Mouse (Mus musculus): ENCODE results near the gene Fryl. TPM values are rescaled to one million over a fixed set of nuclear protein-coding genes. Genes with fewer than 3 reads are reported as not detected.
A peak's percentile ranks its signal among the peaks of the same experiment; 100 is the strongest.
"Not testable (repeated sequence)": the region's sequence is repeated elsewhere in the genome, so short reads cannot be mapped to it uniquely, and the experiment has no call there.

The Fryl gene
- polyA plus RNA-seq, 1 experiment, result 27.6 TPM

GRCm38 (mm10) chr5:73008230-73008629 lies 248.2 kb downstream of the Fryl start:
- H3K9me3 ChIP-seq; H3K4me3 ChIP-seq (replicated peaks); H3K36me3 ChIP-seq (replicated peaks; ENCODE audit: low read length): not testable (repeated sequence)
- peaks cover 22% of the 10 kb centered on the region for H3K4me1 ChIP-seq
- peaks cover 35% of the 10 kb centered on the region for H3K27me3 ChIP-seq (replicated peaks)

GRCm38 (mm10) chr5:73007582-73007959 lies 248.8 kb downstream of the Fryl start:
- Histone ChIP-seq H3K36me3 (replicated peaks; ENCODE audit: low read length) (no peaks in the 10 kb centered on the region), H3K9me3 (no peaks in the 10 kb centered on the region), H3K4me3 (replicated peaks) (no peak overlapping the region), H3K4me1 (peaks cover 17% of the 10 kb centered on the region), H3K27me3 (replicated peaks) (peaks cover 32% of the 10 kb centered on the region)
- no peak for TF ChIP-seq GATA1 (IDR thresholded peaks at IDR 0.05; ENCODE audit: borderline replicate concordance, low read length)
- TF ChIP-seq FLI1 (IDR thresholded peaks at IDR 0.05; ENCODE audit: low read length), result no peak

- Histone ChIP-seq H3K36me3 (replicated peaks; ENCODE audit: low read length) (no peaks in the 10 kb centered on the region), H3K4me1 (peaks cover 17% of the 10 kb centered on the region), H3K4me3 (replicated peaks) (peak within 1 kb of the TSS; percentile 89), H3K9me3 (no peaks in the 10 kb centered on the region), H3K27me3 (replicated peaks) (peaks cover 31% of the 10 kb centered on the region)
- no peak for TF ChIP-seq FLI1 (IDR thresholded peaks at IDR 0.05; ENCODE audit: low read length)
- TF ChIP-seq GATA1 (IDR thresholded peaks at IDR 0.05; ENCODE audit: borderline replicate concordance, low read length), result no peak
Measured at GRCm38 (mm10) chr5:73006784-73007581, 249.4 kb downstream of the Fryl start, which contains the start of gene Slc10a4. Gene Slc10a4, plus strand, starts transcription at chr5:73006883.

GRCm38 (mm10) chr5:73004046-73004445 lies 252.4 kb downstream of the Fryl start:
- no peak for TF ChIP-seq GATA1 (IDR thresholded peaks at IDR 0.05; ENCODE audit: borderline replicate concordance, low read length)
- Histone ChIP-seq H3K9me3 (0 out of 2 replicates have a peak, but pooled peaks cover under 1% of the 10 kb centered on the region), H3K4me1 (peaks cover 17% of the 10 kb centered on the region), H3K36me3 (replicated peaks; ENCODE audit: low read length) (no peaks in the 10 kb centered on the region), H3K27me3 (replicated peaks) (peaks cover 33% of the 10 kb centered on the region), H3K4me3 (replicated peaks) (no peak overlapping the region)

GRCm38 (mm10) chr5:72998546-72998945 lies 257.9 kb downstream of the Fryl start:
- H3K4me3 ChIP-seq (replicated peaks); H3K4me1 ChIP-seq; H3K9me3 ChIP-seq; H3K36me3 ChIP-seq (replicated peaks; ENCODE audit: low read length): not testable (repeated sequence)
- H3K27me3 ChIP-seq (replicated peaks), result peaks cover 13% of the 10 kb centered on the region

- Histone ChIP-seq H3K4me3 (replicated peaks) (no peak overlapping the region), H3K27me3 (replicated peaks) (peaks cover 24% of the 10 kb centered on the region), H3K9me3 (0 out of 2 replicates have a peak, but pooled peaks cover 6% of the 10 kb centered on the region), H3K4me1 (peaks cover 8% of the 10 kb centered on the region), H3K36me3 (replicated peaks; ENCODE audit: low read length) (no peaks in the 10 kb centered on the region)
- no peak for TF ChIP-seq GATA1 (IDR thresholded peaks at IDR 0.05; ENCODE audit: borderline replicate concordance, low read length)
- TF ChIP-seq FLI1 (IDR thresholded peaks at IDR 0.05; ENCODE audit: low read length), result no peak
Measured at GRCm38 (mm10) chr5:72995379-72995778, 261.0 kb downstream of the Fryl start.

- peaks cover 8% of the 10 kb centered on the region for H3K4me1 ChIP-seq
- peaks cover 24% of the 10 kb centered on the region for H3K27me3 ChIP-seq (replicated peaks)
Measured at GRCm38 (mm10) chr5:72994928-72995327, 261.5 kb downstream of the Fryl start.

GRCm38 (mm10) chr5:72994424-72994823 lies 262.0 kb downstream of the Fryl start:
- TF ChIP-seq GATA1 (IDR thresholded peaks at IDR 0.05; ENCODE audit: borderline replicate concordance, low read length), result no peak
- TF ChIP-seq FLI1 (IDR thresholded peaks at IDR 0.05; ENCODE audit: low read length), result no peak
- H3K36me3 ChIP-seq (replicated peaks; ENCODE audit: low read length), result no peaks in the 10 kb centered on the region
- peaks cover 24% of the 10 kb centered on the region for H3K27me3 ChIP-seq (replicated peaks)

More at GRCm38 (mm10) chr5:72994928-72995327, 261.5 kb downstream of the Fryl start:
- TF ChIP-seq FLI1 (IDR thresholded peaks at IDR 0.05; ENCODE audit: low read length) (no peak), GATA1 (IDR thresholded peaks at IDR 0.05; ENCODE audit: borderline replicate concordance, low read length) (no peak)
- Histone ChIP-seq H3K9me3 (0 out of 2 replicates have a peak, but pooled peaks cover 6% of the 10 kb centered on the region), H3K36me3 (replicated peaks; ENCODE audit: low read length) (no peaks in the 10 kb centered on the region), H3K4me3 (replicated peaks) (no peak overlapping the region)

GRCm38 (mm10) chr5:72992474-72992873 lies 263.9 kb downstream of the Fryl start:
- TF ChIP-seq FLI1 (IDR thresholded peaks at IDR 0.05; ENCODE audit: low read length) (no peak), GATA1 (IDR thresholded peaks at IDR 0.05; ENCODE audit: borderline replicate concordance, low read length) (no peak)
- Histone ChIP-seq H3K4me1 (peaks cover 5% of the 10 kb centered on the region), H3K27me3 (replicated peaks) (peaks cover 28% of the 10 kb centered on the region), H3K9me3 (no peaks in the 10 kb centered on the region), H3K4me3 (replicated peaks) (no peak overlapping the region), H3K36me3 (replicated peaks; ENCODE audit: low read length) (no peaks in the 10 kb centered on the region)

More at GRCm38 (mm10) chr5:72994424-72994823, 262.0 kb downstream of the Fryl start:
- Histone ChIP-seq H3K4me1 (peaks cover 8% of the 10 kb centered on the region), H3K4me3 (replicated peaks) (no peak overlapping the region), H3K9me3 (0 out of 2 replicates have a peak, but pooled peaks cover 6% of the 10 kb centered on the region)

- Histone ChIP-seq H3K36me3 (replicated peaks; ENCODE audit: low read length) (no peaks in the 10 kb centered on the region), H3K4me3 (replicated peaks) (no peak overlapping the region), H3K27me3 (replicated peaks) (peaks cover 32% of the 10 kb centered on the region), H3K9me3 (no peaks in the 10 kb centered on the region), H3K4me1 (no peaks in the 10 kb centered on the region)
- TF ChIP-seq FLI1 (IDR thresholded peaks at IDR 0.05; ENCODE audit: low read length) (no peak), GATA1 (IDR thresholded peaks at IDR 0.05; ENCODE audit: borderline replicate concordance, low read length) (no peak)
Measured at GRCm38 (mm10) chr5:72989756-72990155, 266.7 kb downstream of the Fryl start.
